Mouse (Mus musculus) ES-E14 (cell line): ENCODE results near the gene Cd69.

Source experiments
- CHD2 ChIP-seq: IDR thresholded peaks from 2 replicates; pipeline ENCODE4 v1.6.1; 2014; ENCODE audit warnings: mild to moderate bottlenecking, low read depth, low read length, inconsistent platforms
- HCFC1 ChIP-seq: IDR thresholded peaks from 2 replicates; pipeline ENCODE4 v1.6.1; 2012; ENCODE audit warnings: low read length, inconsistent platforms, borderline replicate concordance; ENCODE audit not compliant: insufficient read depth
- MAFK ChIP-seq: IDR thresholded peaks from 2 replicates; pipeline ENCODE4 v1.6.1; 2014; ENCODE audit warnings: mild to moderate bottlenecking, low read depth, low read length, inconsistent platforms; ENCODE audit not compliant: insufficient read depth
- ZC3H11A ChIP-seq: IDR thresholded peaks from 2 replicates; pipeline ENCODE4 v1.6.1; 2012; ENCODE audit warnings: low read depth, mild to moderate bottlenecking, inconsistent platforms, low read length, borderline replicate concordance
- ZNF384 ChIP-seq: IDR thresholded peaks from 2 replicates; pipeline ENCODE4 v1.6.1; 2012; ENCODE audit warnings: low read depth, low read length, inconsistent platforms

DNA sequence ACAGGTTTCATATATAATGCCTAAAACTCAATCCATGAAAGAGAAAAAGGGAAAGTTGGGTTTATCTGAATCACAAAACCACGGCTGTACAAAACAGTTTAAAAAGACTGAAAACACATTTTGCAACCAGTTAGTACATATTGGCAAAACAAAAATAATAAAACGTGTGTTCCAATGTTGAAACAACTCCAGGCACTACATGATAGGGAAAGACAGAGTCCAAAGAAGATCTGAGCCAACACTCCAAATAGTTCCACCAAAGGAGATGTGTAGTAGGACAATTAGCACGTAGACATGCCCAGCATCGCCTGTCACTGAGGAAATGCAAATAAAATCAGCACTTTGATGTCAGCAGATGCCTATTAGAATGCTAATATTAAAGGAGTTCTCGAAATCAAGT, 33.8 kb downstream of the Cd69 start:
- no peak for TF ChIP-seq HCFC1
- TF ChIP-seq MAFK, result no peak
- TF ChIP-seq CHD2, result no peak
- TF ChIP-seq ZC3H11A, result no peak
- TF ChIP-seq ZNF384, result no peak
